Mouse (Mus musculus) lung, postnatal 0 days (tissue): Measurements from ENCODE around the gene Cmtm8.

Experiments used
- CTCF ChIP-seq: IDR thresholded peaks from 2 replicates; pipeline ENCODE4 v1.5.1; 2016; ENCODE audit warnings: antibody characterized with exemption, mild to moderate bottlenecking
- EP300 ChIP-seq: IDR thresholded peaks from 2 replicates; pipeline ENCODE4 v1.6.1; 2016; ENCODE audit warnings: antibody characterized with exemption, mild to moderate bottlenecking, control low read depth

- no peak for TF ChIP-seq CTCF
- TF ChIP-seq EP300, result no peak
Measured at GRCm38 (mm10) chr9:114774629-114775028, 69.3 kb downstream of the Cmtm8 start.
